Mouse (Mus musculus): ENCODE results near the gene A030003K21Rik.

DNA sequence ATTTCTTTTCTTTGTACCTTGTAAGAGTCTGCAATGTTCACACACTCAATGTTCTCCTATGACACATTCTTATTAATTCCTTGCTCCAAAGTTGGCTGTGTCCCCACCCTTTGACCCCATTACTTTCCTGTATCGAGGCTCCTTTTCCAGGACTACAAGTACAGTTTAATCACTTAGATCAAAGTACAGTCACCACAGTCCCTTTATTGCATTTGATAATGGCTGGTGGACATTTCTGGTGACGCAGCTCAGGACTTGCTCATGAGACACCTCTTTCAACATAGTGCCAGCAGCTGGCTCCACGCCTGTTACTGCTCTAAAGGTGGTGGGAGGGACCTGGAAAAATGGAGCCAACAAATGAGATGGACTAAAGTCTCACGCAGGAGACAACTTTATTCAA lies 47.9 kb upstream of the A030003K21Rik start:
- TF ChIP-seq CTCF (IDR thresholded peaks at IDR 0.05; ENCODE audit: low read depth, low read length) (no peak), TAL1 (conservative IDR thresholded peaks at IDR 0.05; ENCODE audit: low read depth, low read length) (no peak), GATA1 (IDR thresholded peaks at IDR 0.05; ENCODE audit: borderline replicate concordance, low read length) (no peak), POLR2AphosphoS5 (IDR thresholded peaks at IDR 0.05; ENCODE audit: insufficient replicate concordance, low read depth, low read length) (no peak), GATA2 (IDR thresholded peaks at IDR 0.05; ENCODE audit: borderline replicate concordance, low read depth, low read length) (no peak)

Measured in G1E (cell line).